Mouse (Mus musculus): ENCODE measurements around the gene Med9. TPM values are rescaled to one million over a fixed set of nuclear protein-coding genes. Genes with fewer than 3 reads are reported as not detected.

The Med9 gene
- 33.9 and 34.1 TPM in 2 replicates for polyA plus RNA-seq (2015; fragmentation: Nextera tagmentation; extraction: Ambion mirVana)

GRCm38 (mm10) chr11:59947752-59948400 is at the start of gene Med9:
Med9 (plus strand) TSS chr11:59948206.
- Histone ChIP-seq H3K27me3 (no peaks in the 10 kb centered on the region), H3K4me1 (replicated peaks) (peaks cover 22% of the 10 kb centered on the region), H3K36me3 (no peaks in the 10 kb centered on the region), H3K4me3 (peak within 1 kb of the TSS; percentile 96), H3K27ac (peak within 1 kb of the TSS; percentile 86), H3K9ac (peak within 1 kb of the TSS; percentile 97), H3K4me2 (peak within 1 kb of the TSS; percentile 68), H3K9me3 (no peaks in the 10 kb centered on the region)
- ATAC-seq (ENCODE audit: low FRiP score) = peak; percentile 95
- under 1% methylated on average over 43 of the region's 43 CpGs for WGBS

GRCm38 (mm10) chr11:59899711-59900685 is 48.0 kb upstream of the Med9 start:
- Histone ChIP-seq H3K27ac (peak overlapping the region; percentile 72), H3K36me3 (no peaks in the 10 kb centered on the region), H3K4me3 (no peak overlapping the region), H3K4me1 (replicated peaks) (peaks cover 24% of the 10 kb centered on the region), H3K9ac (no peak overlapping the region), H3K9me3 (no peaks in the 10 kb centered on the region), H3K4me2 (no peak overlapping the region), H3K27me3 (no peaks in the 10 kb centered on the region)
- no peak for ATAC-seq (ENCODE audit: low FRiP score)
- 53% methylated on average over 13 of the region's 13 CpGs for WGBS

- Histone ChIP-seq H3K27ac (0 out of 2 replicates have a peak overlapping the region, but pooled peaks have one; percentile 72), H3K36me3 (no peaks in the 10 kb centered on the region), H3K9me3 (no peaks in the 10 kb centered on the region), H3K9ac (no peak overlapping the region), H3K4me1 (replicated peaks) (peaks cover 24% of the 10 kb centered on the region), H3K4me3 (no peak overlapping the region), H3K27me3 (no peaks in the 10 kb centered on the region), H3K4me2 (no peak overlapping the region)
- 90% methylated on average over 1 of the region's 1 CpGs for WGBS
- no peak for ATAC-seq (ENCODE audit: low FRiP score)
Observed at GRCm38 (mm10) chr11:59900995-59901394, 47.0 kb upstream of the Med9 start.

GRCm38 (mm10) chr11:59902045-59902726 is 45.8 kb upstream of the Med9 start:
- Histone ChIP-seq H3K27ac (no peak overlapping the region; the same call in 1 of the 2 replicates), H3K4me2 (no peak overlapping the region), H3K36me3 (no peaks in the 10 kb centered on the region), H3K4me3 (no peak overlapping the region), H3K27me3 (no peaks in the 10 kb centered on the region), H3K4me1 (replicated peaks) (peaks cover 24% of the 10 kb centered on the region), H3K9me3 (no peaks in the 10 kb centered on the region), H3K9ac (no peak overlapping the region)
- 63% methylated on average over 8 of the region's 8 CpGs for WGBS
- ATAC-seq (ENCODE audit: low FRiP score) = no peak

GRCm38 (mm10) chr11:59906521-59907123 is 41.4 kb upstream of the Med9 start:
- no peak for ATAC-seq (ENCODE audit: low FRiP score)
- no peak overlapping the region for H3K4me3 ChIP-seq
- H3K27me3 ChIP-seq = no peaks in the 10 kb centered on the region
- H3K9me3 ChIP-seq = no peaks in the 10 kb centered on the region
- 89% methylated on average over 6 of the region's 6 CpGs for WGBS
- no peak overlapping the region for H3K27ac ChIP-seq
- no peak overlapping the region for H3K9ac ChIP-seq
- no peak overlapping the region for H3K4me2 ChIP-seq
- H3K36me3 ChIP-seq = no peaks in the 10 kb centered on the region
- H3K4me1 ChIP-seq (replicated peaks) = 0 out of 2 replicates have a peak, but pooled peaks cover 3% of the 10 kb centered on the region

GRCm38 (mm10) chr11:59908446-59908845 is 39.6 kb upstream of the Med9 start:
- no peaks in the 10 kb centered on the region for H3K36me3 ChIP-seq
- no peaks in the 10 kb centered on the region for H3K27me3 ChIP-seq
- 0 out of 2 replicates have a peak, but pooled peaks cover 3% of the 10 kb centered on the region for H3K4me1 ChIP-seq (replicated peaks)
- no peaks in the 10 kb centered on the region for H3K9me3 ChIP-seq
- 65% methylated on average over 3 of the region's 3 CpGs for WGBS
- H3K27ac ChIP-seq = no peak overlapping the region
- ATAC-seq (ENCODE audit: low FRiP score) = no peak
- no peak overlapping the region for H3K9ac ChIP-seq
- H3K4me3 ChIP-seq = no peak overlapping the region
- no peak overlapping the region for H3K4me2 ChIP-seq

GRCm38 (mm10) chr11:59910586-59910985 is 37.4 kb upstream of the Med9 start:
- no peak overlapping the region for H3K4me2 ChIP-seq
- no peaks in the 10 kb centered on the region for H3K27me3 ChIP-seq
- ATAC-seq (ENCODE audit: low FRiP score) = no peak
- 0 out of 2 replicates have a peak, but pooled peaks cover 3% of the 10 kb centered on the region for H3K4me1 ChIP-seq (replicated peaks)
- no peak overlapping the region for H3K9ac ChIP-seq
- no peak overlapping the region for H3K4me3 ChIP-seq
- no peaks in the 10 kb centered on the region for H3K36me3 ChIP-seq
- no peaks in the 10 kb centered on the region for H3K9me3 ChIP-seq
- no peak overlapping the region for H3K27ac ChIP-seq

- H3K27ac ChIP-seq = no peak overlapping the region
- 0 out of 2 replicates have a peak, but pooled peaks cover 3% of the 10 kb centered on the region for H3K4me1 ChIP-seq (replicated peaks)
- ATAC-seq (ENCODE audit: low FRiP score) = no peak
- H3K9ac ChIP-seq = no peak overlapping the region
- H3K27me3 ChIP-seq = no peaks in the 10 kb centered on the region
- H3K36me3 ChIP-seq = no peaks in the 10 kb centered on the region
- WGBS = 90% methylated on average over 1 of the region's 1 CpGs
- H3K4me2 ChIP-seq = no peak overlapping the region
- H3K9me3 ChIP-seq = no peaks in the 10 kb centered on the region
- no peak overlapping the region for H3K4me3 ChIP-seq
Observed at GRCm38 (mm10) chr11:59911523-59911922, 36.5 kb upstream of the Med9 start.

GRCm38 (mm10) chr11:59913702-59914101 is 34.3 kb upstream of the Med9 start:
- Histone ChIP-seq H3K27ac (no peak overlapping the region), H3K9me3 (no peaks in the 10 kb centered on the region), H3K4me1 (replicated peaks) (0 out of 2 replicates have a peak, but pooled peaks cover 3% of the 10 kb centered on the region), H3K9ac (no peak overlapping the region), H3K36me3 (no peaks in the 10 kb centered on the region), H3K4me3 (no peak overlapping the region), H3K27me3 (no peaks in the 10 kb centered on the region), H3K4me2 (no peak overlapping the region)
- 90% methylated on average over 4 of the region's 4 CpGs for WGBS
- no peak for ATAC-seq (ENCODE audit: low FRiP score)

GRCm38 (mm10) chr11:59918014-59918413 is 30.0 kb upstream of the Med9 start:
- no peak for ATAC-seq (ENCODE audit: low FRiP score)
- Histone ChIP-seq H3K27ac (no peak overlapping the region), H3K4me3 (no peak overlapping the region), H3K27me3 (no peaks in the 10 kb centered on the region), H3K9me3 (no peaks in the 10 kb centered on the region), H3K4me2 (no peak overlapping the region), H3K36me3 (no peaks in the 10 kb centered on the region), H3K4me1 (replicated peaks) (no peaks in the 10 kb centered on the region; the same call in 1 of the 2 replicates), H3K9ac (no peak overlapping the region)
- 49% methylated on average over 4 of the region's 4 CpGs for WGBS

- Histone ChIP-seq H3K4me2 (no peak overlapping the region), H3K27ac (no peak overlapping the region), H3K9ac (no peak overlapping the region), H3K4me1 (replicated peaks) (no peaks in the 10 kb centered on the region; the same call in 1 of the 2 replicates), H3K27me3 (0 out of 2 replicates have a peak, but pooled peaks cover 2% of the 10 kb centered on the region), H3K9me3 (no peaks in the 10 kb centered on the region), H3K4me3 (no peak overlapping the region), H3K36me3 (no peaks in the 10 kb centered on the region)
- 75% methylated on average over 3 of the region's 3 CpGs for WGBS
- no peak for ATAC-seq (ENCODE audit: low FRiP score)
Observed at GRCm38 (mm10) chr11:59919401-59919800, 28.6 kb upstream of the Med9 start.

Data from hindbrain, embryonic 13.5 days (tissue).